Mouse (Mus musculus) midbrain, embryonic 13.5 days (tissue): ENCODE data around the gene Itih1. TPM values are rescaled to one million over a fixed set of nuclear protein-coding genes. Genes with fewer than 3 reads are reported as not detected.
A peak's percentile ranks its signal among the peaks of the same experiment; 100 is the strongest.

ENCODE experiments used
- ATAC-seq: fragments of 200-750 bp; cut with Nextera tagmentation; 2 replicates; pipeline ENCODE4 v1.8.0; 2017; ENCODE audit warnings: mild to moderate bottlenecking, moderate TSS enrichment, moderate library complexity
- H3K27ac ChIP-seq: fragments of 300-500 bp; sonication (generic); 2 replicates; pipeline ENCODE4 v1.5.1; 2015; ENCODE audit warnings: inconsistent platforms, mild to moderate bottlenecking, moderate library complexity
- H3K27me3 ChIP-seq: fragments of 300-500 bp; sonication (generic); 2 replicates; pipeline ENCODE4 v1.6.1; 2015; ENCODE audit warnings: mild to moderate bottlenecking, inconsistent platforms
- H3K36me3 ChIP-seq: fragments of 300-500 bp; sonication (generic); 2 replicates; pipeline ENCODE4 v1.6.1; 2015; ENCODE audit warnings: mild to moderate bottlenecking, inconsistent platforms
- H3K4me1 ChIP-seq: fragments of 300-500 bp; sonication (generic); replicated peaks from 2 replicates; pipeline ENCODE4 v1.6.1; 2015; ENCODE audit warnings: inconsistent platforms
- H3K4me2 ChIP-seq: fragments of 300-500 bp; sonication (generic); replicated peaks from 2 replicates; pipeline ENCODE4 v1.6.1; 2015; ENCODE audit warnings: moderate library complexity, mild to moderate bottlenecking, inconsistent platforms
- H3K4me3 ChIP-seq: fragments of 300-500 bp; sonication (generic); replicated peaks from 2 replicates; pipeline ENCODE4 v1.5.1; 2015; ENCODE audit warnings: mild to moderate bottlenecking, inconsistent platforms
- H3K9ac ChIP-seq: fragments of 300-500 bp; sonication (generic); replicated peaks from 2 replicates; pipeline ENCODE4 v1.6.1; 2015; ENCODE audit warnings: mild to moderate bottlenecking, inconsistent platforms
- H3K9me3 ChIP-seq: fragments of 300-500 bp; sonication (generic); 2 replicates; pipeline ENCODE4 v1.6.1; 2016; ENCODE audit warnings: mild to moderate bottlenecking, inconsistent platforms
- WGBS: fragments of 180-500 bp; shearing (Covaris S2); methylation state at CpG from one replicate; pipeline ENCODE4 v1.1.7; 2015; 5-methylcytosine and 5-hydroxymethylcytosine counted together
- polyA plus RNA-seq: library from polyadenylated mRNA; unstranded; fragments of >200 nt; fragmentation: Nextera tagmentation; extraction: Ambion mirVana; gene quantifications from 2 replicates; pipeline ENCODE4 v1.2.1, GENCODE M21; 2015

Gene Itih1
- polyA plus RNA-seq, result not detected in 2 replicates

DNA sequence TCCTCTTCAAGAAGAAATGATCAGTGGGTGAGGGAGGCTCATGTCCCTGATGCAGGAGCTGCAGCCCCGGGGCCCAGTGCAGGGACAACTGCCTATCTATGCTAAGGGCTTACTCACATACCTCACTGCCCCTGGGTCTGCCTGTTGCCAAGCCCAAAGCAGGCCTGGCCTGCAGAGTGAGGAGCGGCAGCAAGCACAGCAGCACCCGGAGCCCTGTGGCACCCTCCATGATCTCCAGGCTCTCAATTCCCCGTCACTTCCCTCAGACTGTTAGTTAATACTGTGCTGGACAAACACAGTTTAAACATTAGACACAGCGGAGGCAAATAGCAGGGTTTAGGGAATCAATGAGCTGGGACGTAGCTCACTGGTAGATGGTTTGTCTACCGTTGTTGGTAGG is at the start of gene Itih1:
TSS of gene Itih1 (minus strand) at position 252 of the 400 bp plus-strand sequence.
- 90% methylated on average over 7 of the region's 7 CpGs for WGBS
- no peak for ATAC-seq
- Histone ChIP-seq H3K4me3 (no peak within 1 kb of the TSS), H3K27ac (no peak within 1 kb of the TSS), H3K4me1 (no peaks in the 10 kb centered on the region), H3K9me3 (no peaks in the 10 kb centered on the region), H3K9ac (no peak within 1 kb of the TSS), H3K27me3 (no peaks in the 10 kb centered on the region), H3K4me2 (no peak within 1 kb of the TSS), H3K36me3 (no peaks in the 10 kb centered on the region)

GRCm38 (mm10) chr14:30976222-30976621 is 33.1 kb upstream of the Itih1 start:
- H3K4me2 ChIP-seq, result no peak overlapping the region

DNA sequence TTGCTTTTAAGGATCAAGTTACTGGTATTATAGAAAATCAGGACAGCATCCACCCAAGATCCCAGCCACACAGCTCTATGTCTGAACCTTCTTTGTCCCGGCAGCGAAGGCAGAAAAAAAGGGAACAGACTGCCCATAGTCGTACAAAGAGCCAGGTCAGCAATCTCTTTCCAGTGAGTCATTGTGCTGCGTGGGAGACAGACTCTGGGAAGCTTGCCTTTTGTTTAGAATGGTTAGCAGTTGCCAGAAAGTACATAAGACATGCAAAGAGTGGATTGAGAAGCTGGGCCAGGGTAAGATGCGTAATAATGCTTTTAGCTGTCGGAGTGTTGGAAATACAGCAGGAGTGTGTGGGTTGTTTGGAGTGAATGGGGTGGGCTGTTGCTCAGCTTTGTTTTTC is 31.1 kb upstream of the Itih1 start:
- Histone ChIP-seq H3K27ac (peak overlapping the region; percentile 30), H3K9me3 (no peaks in the 10 kb centered on the region), H3K4me1 (no peaks in the 10 kb centered on the region), H3K36me3 (peaks cover 66% of the 10 kb centered on the region), H3K9ac (no peak overlapping the region), H3K4me2 (no peak overlapping the region), H3K27me3 (no peaks in the 10 kb centered on the region), H3K4me3 (no peak overlapping the region)
- WGBS, result 57% methylated on average over 6 of the region's 6 CpGs
- ATAC-seq, result peak; percentile 34; the same call in 1 of the 2 replicates

More at GRCm38 (mm10) chr14:30976222-30976621, 33.1 kb upstream of the Itih1 start:
- Histone ChIP-seq H3K27ac (no peak overlapping the region), H3K9ac (no peak overlapping the region), H3K4me1 (no peaks in the 10 kb centered on the region), H3K4me3 (no peak overlapping the region), H3K27me3 (no peaks in the 10 kb centered on the region), H3K36me3 (peaks cover 61% of the 10 kb centered on the region), H3K9me3 (no peaks in the 10 kb centered on the region)
- WGBS, result 84% methylated on average over 3 of the region's 3 CpGs
- no peak for ATAC-seq

GRCm38 (mm10) chr14:30960366-30960765 is 17.3 kb upstream of the Itih1 start:
- ATAC-seq, result no peak
- 94% methylated on average over 1 of the region's 1 CpGs for WGBS
- Histone ChIP-seq H3K9me3 (no peaks in the 10 kb centered on the region), H3K4me3 (no peak overlapping the region), H3K27ac (no peak overlapping the region), H3K27me3 (no peaks in the 10 kb centered on the region), H3K4me1 (no peaks in the 10 kb centered on the region), H3K4me2 (no peak overlapping the region), H3K9ac (no peak overlapping the region), H3K36me3 (peaks cover 40% of the 10 kb centered on the region)

DNA sequence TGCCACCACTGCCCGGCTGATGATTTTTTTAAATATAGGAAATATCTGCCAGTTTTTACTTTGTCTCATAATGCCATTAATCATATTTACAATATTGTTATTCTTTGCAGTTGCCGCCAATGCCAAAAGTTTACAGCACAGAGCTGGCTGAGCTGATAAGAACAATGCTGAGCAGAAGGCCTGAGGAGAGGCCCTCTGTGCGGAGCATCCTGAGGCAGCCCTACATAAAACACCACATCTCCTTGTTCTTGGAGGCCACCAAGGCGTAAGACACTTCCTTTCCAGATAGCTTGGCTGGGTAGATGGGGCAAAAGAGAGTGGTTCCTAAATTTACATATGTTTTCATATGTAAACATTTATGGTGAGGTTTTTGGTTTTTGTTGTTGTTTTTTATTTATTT is 15.9 kb upstream of the Itih1 start:
- Histone ChIP-seq H3K36me3 (peaks cover 46% of the 10 kb centered on the region), H3K4me3 (no peak overlapping the region), H3K9me3 (no peaks in the 10 kb centered on the region), H3K27ac (no peak overlapping the region), H3K4me2 (no peak overlapping the region), H3K27me3 (no peaks in the 10 kb centered on the region), H3K9ac (no peak overlapping the region), H3K4me1 (no peaks in the 10 kb centered on the region)
- WGBS, result 95% methylated on average over 4 of the region's 4 CpGs
- no peak for ATAC-seq

DNA sequence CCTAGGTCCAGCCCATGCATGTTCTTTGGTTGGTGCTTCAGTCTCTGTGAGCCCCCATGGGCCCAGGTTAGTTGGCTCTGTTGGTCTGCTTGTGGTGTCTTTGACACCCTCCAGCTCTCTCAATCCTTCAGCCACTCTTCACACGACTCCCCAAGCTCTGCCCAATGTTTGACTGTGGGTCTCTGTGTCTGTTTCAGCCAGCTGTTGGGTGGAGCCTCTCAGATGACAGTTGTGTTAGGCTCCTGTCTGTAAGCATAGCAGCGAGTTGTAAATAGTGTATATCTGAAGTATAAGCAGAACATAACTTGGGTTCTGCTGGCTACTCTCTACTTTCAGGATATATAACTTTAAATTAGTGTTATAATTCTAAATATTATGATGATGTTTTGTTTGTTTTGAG is 15.4 kb upstream of the Itih1 start:
- no peak for ATAC-seq
- H3K9ac ChIP-seq, result no peak overlapping the region
- no peak overlapping the region for H3K4me3 ChIP-seq
- no peak overlapping the region for H3K4me2 ChIP-seq
- H3K4me1 ChIP-seq, result no peaks in the 10 kb centered on the region
- H3K9me3 ChIP-seq, result no peaks in the 10 kb centered on the region
- 94% methylated on average over 2 of the region's 2 CpGs for WGBS
- H3K27me3 ChIP-seq, result no peaks in the 10 kb centered on the region
- peaks cover 46% of the 10 kb centered on the region for H3K36me3 ChIP-seq
- no peak overlapping the region for H3K27ac ChIP-seq

- no peaks in the 10 kb centered on the region for H3K27me3 ChIP-seq
- peaks cover 12% of the 10 kb centered on the region for H3K4me1 ChIP-seq
- H3K4me3 ChIP-seq, result peak within 1 kb of the TSS; percentile 68
- peak within 1 kb of the TSS; percentile 74 for H3K4me2 ChIP-seq
- peak within 1 kb of the TSS; percentile 72 for H3K27ac ChIP-seq
- H3K9ac ChIP-seq, result peak within 1 kb of the TSS; percentile 88
- ATAC-seq, result peak; percentile 100
- H3K36me3 ChIP-seq, result peaks cover 16% of the 10 kb centered on the region
- whole genome bisulfite sequencing, result under 1% methylated on average over 57 of the region's 57 CpGs
- no peaks in the 10 kb centered on the region for H3K9me3 ChIP-seq
Measured at GRCm38 (mm10) chr14:30951154-30951825, 8.2 kb upstream of the Itih1 start, which contains the start of gene Nek4. Gene Nek4, plus strand, starts transcription at chr14:30951377.

DNA sequence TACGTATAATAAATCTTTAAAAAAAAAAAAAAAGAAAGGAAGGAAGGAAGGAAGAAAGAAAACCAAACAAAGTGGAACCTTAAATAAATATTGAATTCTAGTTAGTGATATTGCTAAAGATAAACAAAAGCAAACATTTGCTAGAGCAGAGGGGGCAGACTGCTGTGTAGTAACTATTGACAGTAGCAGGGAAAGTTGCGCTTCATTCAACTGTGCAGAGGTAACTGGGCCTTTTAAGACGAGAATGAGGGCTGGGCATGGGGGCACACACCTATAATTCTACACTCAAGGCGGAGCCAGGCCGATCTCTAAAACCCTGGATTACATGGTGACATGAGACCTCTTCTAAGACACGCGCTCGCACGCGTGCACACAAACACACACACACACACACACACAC is 6.9 kb upstream of the Itih1 start:
- ATAC-seq, result no peak
- Histone ChIP-seq H3K27ac (no peak overlapping the region), H3K36me3 (peaks cover 9% of the 10 kb centered on the region), H3K4me1 (peaks cover 12% of the 10 kb centered on the region), H3K9me3 (no peaks in the 10 kb centered on the region), H3K27me3 (no peaks in the 10 kb centered on the region), H3K4me3 (no peak overlapping the region), H3K9ac (no peak overlapping the region), H3K4me2 (no peak overlapping the region)
- 97% methylated on average over 10 of the region's 10 CpGs for WGBS

DNA sequence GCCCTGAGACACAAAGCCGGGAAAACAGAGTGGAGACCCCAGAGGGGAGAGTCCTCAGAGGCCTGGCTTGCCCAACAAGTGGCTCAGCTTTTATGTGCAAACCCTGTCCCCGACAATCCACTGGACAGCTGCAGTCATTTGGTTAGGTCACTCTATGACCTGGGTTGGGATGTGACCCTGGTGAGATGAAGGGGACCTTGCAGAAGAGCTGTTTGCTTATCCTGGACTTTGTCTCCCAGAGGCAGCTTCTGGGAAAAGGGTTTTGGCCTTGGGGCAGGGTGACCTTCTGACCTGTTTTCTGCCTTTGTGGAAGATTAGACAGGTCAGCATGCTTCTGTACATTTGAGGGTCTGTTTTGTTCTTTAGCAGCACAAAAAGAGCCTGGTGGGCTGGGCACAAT is 1.7 kb upstream of the Itih1 start:
- H3K27me3 ChIP-seq, result no peaks in the 10 kb centered on the region
- no peak overlapping the region for H3K4me3 ChIP-seq
- no peak for ATAC-seq
- no peak overlapping the region for H3K27ac ChIP-seq
- H3K36me3 ChIP-seq, result no peaks in the 10 kb centered on the region
- no peaks in the 10 kb centered on the region for H3K4me1 ChIP-seq
- 78% methylated on average over 2 of the region's 2 CpGs for WGBS
- no peaks in the 10 kb centered on the region for H3K9me3 ChIP-seq
- H3K4me2 ChIP-seq, result no peak overlapping the region
- no peak overlapping the region for H3K9ac ChIP-seq

DNA sequence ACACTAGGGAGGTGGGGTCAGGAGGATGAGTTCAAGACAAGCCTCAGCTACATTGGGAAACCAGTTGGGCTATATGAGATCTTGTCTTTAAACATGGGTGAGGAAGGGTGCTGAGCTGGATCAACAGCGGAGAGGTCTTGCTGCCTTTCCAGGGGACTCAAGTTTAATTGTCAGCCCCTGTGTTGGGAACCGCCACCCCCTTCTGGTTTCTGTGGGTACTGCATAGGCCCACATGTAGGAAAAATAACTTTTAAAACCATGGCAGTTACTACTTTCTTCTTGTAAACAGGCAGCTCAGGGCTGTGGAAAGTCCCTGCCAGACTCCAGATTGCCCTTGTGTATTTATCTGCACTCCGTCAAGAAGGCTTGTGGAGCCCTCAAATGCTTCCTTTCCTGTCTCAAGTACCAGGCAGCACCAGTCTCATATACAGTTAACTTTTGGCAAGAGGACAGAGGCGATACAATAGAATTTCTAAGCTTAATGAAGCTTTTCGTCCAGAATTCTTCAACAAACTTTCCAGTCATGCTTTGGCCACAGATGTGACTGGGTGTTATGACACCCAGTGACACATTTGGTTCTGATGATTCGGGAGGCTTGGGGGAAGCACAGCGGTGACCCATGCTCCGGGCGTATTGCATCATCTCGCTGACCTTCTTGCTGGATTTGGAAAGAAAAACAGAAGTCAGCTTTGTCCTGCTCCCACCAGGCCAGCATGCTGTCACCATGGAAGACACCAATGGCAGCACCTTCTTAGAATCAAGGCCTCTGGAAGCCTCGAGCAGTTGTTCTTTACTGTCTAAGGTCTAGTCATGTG is 978 bp upstream of the Itih1 start:
- no peaks in the 10 kb centered on the region for H3K36me3 ChIP-seq
- no peak overlapping the region for H3K4me3 ChIP-seq
- no peak for ATAC-seq
- H3K4me2 ChIP-seq, result no peak overlapping the region
- H3K4me1 ChIP-seq, result no peaks in the 10 kb centered on the region
- no peak overlapping the region for H3K27ac ChIP-seq
- 68% methylated on average over 11 of the region's 11 CpGs for WGBS
- H3K9me3 ChIP-seq, result no peaks in the 10 kb centered on the region
- no peaks in the 10 kb centered on the region for H3K27me3 ChIP-seq
- no peak overlapping the region for H3K9ac ChIP-seq

DNA sequence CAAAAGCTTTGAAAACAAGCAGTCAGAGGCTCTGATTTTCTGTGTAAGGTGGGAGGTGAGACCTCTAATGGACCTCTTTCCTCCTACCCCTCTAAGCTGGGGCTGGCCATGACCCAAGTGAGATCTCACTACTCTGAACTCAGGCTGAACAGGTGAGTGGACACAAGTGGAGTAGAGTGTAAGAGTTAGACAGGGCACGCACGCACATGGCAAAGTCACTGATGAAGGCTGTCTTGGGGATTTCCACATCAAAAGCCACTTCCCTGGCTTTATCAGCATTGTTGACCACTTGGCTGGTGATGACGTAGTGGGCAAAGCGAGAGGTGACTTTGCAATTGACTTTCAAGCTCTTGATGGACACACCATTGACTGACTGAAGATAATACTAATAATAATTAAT is 835 bp downstream of the Itih1 start:
- WGBS, result 94% methylated on average over 4 of the region's 4 CpGs
- no peaks in the 10 kb centered on the region for H3K27me3 ChIP-seq
- no peaks in the 10 kb centered on the region for H3K36me3 ChIP-seq
- no peak overlapping the region for H3K4me2 ChIP-seq
- no peak for ATAC-seq
- H3K9ac ChIP-seq, result no peak overlapping the region
- H3K27ac ChIP-seq, result no peak overlapping the region
- H3K9me3 ChIP-seq, result no peaks in the 10 kb centered on the region
- no peak overlapping the region for H3K4me3 ChIP-seq
- H3K4me1 ChIP-seq, result no peaks in the 10 kb centered on the region

DNA sequence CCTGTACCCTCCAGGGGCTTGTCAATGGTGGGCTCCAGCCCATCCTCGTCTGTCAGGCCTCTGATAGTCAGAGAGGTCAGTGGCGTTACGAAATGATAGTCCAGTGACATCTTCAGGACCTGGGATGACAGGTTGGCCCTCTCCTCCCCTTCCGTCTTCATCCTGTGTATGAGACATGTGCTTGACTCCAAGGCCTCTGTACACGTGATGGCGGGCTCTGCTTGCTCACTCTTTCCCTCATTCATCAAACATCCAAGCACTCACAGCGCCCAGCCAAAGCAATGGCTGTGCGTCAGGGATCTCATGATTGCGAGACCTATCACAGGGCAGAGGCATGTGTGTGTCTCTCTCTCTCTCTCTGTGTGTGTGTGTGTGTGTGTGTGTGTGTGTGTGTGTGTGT is 9.7 kb downstream of the Itih1 start:
- Histone ChIP-seq H3K4me3 (no peak overlapping the region), H3K4me1 (no peaks in the 10 kb centered on the region), H3K4me2 (no peak overlapping the region), H3K27me3 (no peaks in the 10 kb centered on the region), H3K27ac (no peak overlapping the region), H3K9ac (no peak overlapping the region), H3K9me3 (no peaks in the 10 kb centered on the region), H3K36me3 (no peaks in the 10 kb centered on the region)
- no peak for ATAC-seq
- 92% methylated on average over 9 of the region's 9 CpGs for WGBS
